Mouse (Mus musculus) heart, embryonic 13.5 days (tissue): ENCODE measurements around the gene Sgcd. TPM values are rescaled to one million over a fixed set of nuclear protein-coding genes. Genes with fewer than 3 reads are reported as not detected.

Experiments used
- ATAC-seq: fragments of 200-750 bp; cut with Nextera tagmentation; 2 replicates; pipeline ENCODE4 v1.8.0; 2017; ENCODE audit warnings: moderate TSS enrichment; ENCODE audit not compliant: insufficient number of reproducible peaks, low FRiP score, low TSS enrichment; ENCODE audit errors: extremely low read depth
- H3K27ac ChIP-seq: fragments of 300-500 bp; sonication (generic); replicated peaks from 2 replicates; pipeline ENCODE4 v1.5.1; 2015; ENCODE audit warnings: moderate library complexity, mild to moderate bottlenecking, inconsistent platforms
- H3K27me3 ChIP-seq: fragments of 300-500 bp; sonication (generic); replicated peaks from 2 replicates; pipeline ENCODE4 v1.6.1; 2015; ENCODE audit warnings: mild to moderate bottlenecking, inconsistent platforms
- H3K36me3 ChIP-seq: fragments of 300-500 bp; sonication (generic); 2 replicates; pipeline ENCODE4 v1.6.1; 2015; ENCODE audit warnings: mild to moderate bottlenecking, inconsistent platforms
- H3K4me1 ChIP-seq: fragments of 300-500 bp; sonication (generic); 2 replicates; pipeline ENCODE4 v1.6.1; 2015; ENCODE audit warnings: inconsistent platforms
- H3K4me2 ChIP-seq: fragments of 300-500 bp; sonication (generic); 2 replicates; pipeline ENCODE4 v1.6.1; 2015; ENCODE audit warnings: inconsistent platforms, mild to moderate bottlenecking, moderate library complexity
- H3K4me3 ChIP-seq: fragments of 300-500 bp; sonication (generic); 2 replicates; pipeline ENCODE4 v1.5.1; 2015; ENCODE audit warnings: moderate library complexity, mild to moderate bottlenecking, inconsistent platforms
- H3K9ac ChIP-seq: fragments of 300-500 bp; sonication (generic); 2 replicates; pipeline ENCODE4 v1.6.1; 2015; ENCODE audit warnings: inconsistent platforms, mild to moderate bottlenecking, moderate library complexity
- H3K9me3 ChIP-seq: fragments of 300-500 bp; sonication (generic); 2 replicates; pipeline ENCODE4 v1.6.1; 2016; ENCODE audit warnings: inconsistent platforms
- WGBS: fragments of 180-500 bp; shearing (Covaris S2); methylation state at CpG from one replicate; pipeline ENCODE4 v1.1.7; 2015; ENCODE audit warnings: mixed read lengths; 5-methylcytosine and 5-hydroxymethylcytosine counted together
- polyA plus RNA-seq: library from polyadenylated mRNA; unstranded; fragments of >200 nt; fragmentation: Nextera tagmentation; extraction: Ambion mirVana; gene quantifications from 2 replicates; pipeline ENCODE4 v1.2.1, GENCODE M21; 2015

Gene Sgcd
- polyA plus RNA-seq, 1 experiment from 2014 or later, result 6.0 TPM

DNA sequence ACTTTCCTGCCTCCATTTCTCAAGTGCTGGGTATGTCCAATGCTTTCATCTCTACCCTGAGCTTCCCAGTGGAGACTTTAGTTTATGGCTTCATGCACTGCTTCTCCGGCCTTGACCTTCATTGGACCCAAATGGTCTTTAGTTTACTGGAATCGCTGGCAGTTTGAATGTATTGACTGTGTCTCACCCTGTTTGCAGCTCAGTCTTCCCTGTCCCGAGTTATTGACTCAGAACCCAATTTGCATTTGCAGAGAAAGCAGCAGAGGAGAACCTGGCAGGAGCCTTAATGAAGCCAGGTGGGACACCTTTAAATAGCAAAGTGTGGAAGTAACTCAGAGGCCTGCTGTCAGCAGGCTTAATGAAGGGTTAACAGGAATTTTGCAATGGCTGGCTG lies 1140.9 kb downstream of the Sgcd start:
- no peak for ATAC-seq
- 54% methylated on average over 3 of the region's 3 CpGs for WGBS
- H3K4me1 ChIP-seq, result peaks cover 2% of the 10 kb centered on the region; the same call in 1 of the 2 replicates

DNA sequence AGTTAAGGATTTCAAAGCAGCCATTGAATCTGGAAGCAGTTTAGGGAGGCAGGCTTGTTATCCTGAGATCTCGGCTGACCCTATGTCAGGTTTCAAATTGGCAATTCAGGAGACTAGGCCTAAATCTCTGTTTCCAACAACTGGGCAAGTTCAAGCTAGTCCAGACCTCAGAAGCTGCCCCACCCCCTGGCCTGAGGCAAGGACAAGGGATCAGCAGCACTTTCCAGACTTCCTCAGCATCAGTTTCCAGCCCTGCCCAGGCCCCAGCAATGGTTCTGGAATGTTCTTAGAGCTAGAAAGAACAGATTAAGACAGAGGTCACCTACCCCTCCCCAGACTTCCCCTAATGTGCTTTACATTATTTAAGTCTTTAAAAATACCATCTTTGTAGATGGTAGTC lies 1142.1 kb downstream of the Sgcd start:
- 56% methylated on average over 1 of the region's 1 CpGs for WGBS
- H3K9ac ChIP-seq, result no peak overlapping the region
- H3K4me3 ChIP-seq, result no peak overlapping the region
- H3K27me3 ChIP-seq, result no peaks in the 10 kb centered on the region
- H3K27ac ChIP-seq, result no peak overlapping the region
- H3K36me3 ChIP-seq, result no peaks in the 10 kb centered on the region
- H3K9me3 ChIP-seq, result no peaks in the 10 kb centered on the region
- ATAC-seq, result no peak
- H3K4me1 ChIP-seq, result peaks cover 13% of the 10 kb centered on the region
- H3K4me2 ChIP-seq, result no peak overlapping the region

More for the DNA sequence above, 1140.9 kb downstream of the Sgcd start:
- H3K27ac ChIP-seq, result no peak overlapping the region
- no peak overlapping the region for H3K4me3 ChIP-seq
- no peak overlapping the region for H3K9ac ChIP-seq
- H3K36me3 ChIP-seq, result no peaks in the 10 kb centered on the region
- no peaks in the 10 kb centered on the region for H3K27me3 ChIP-seq
- no peak overlapping the region for H3K4me2 ChIP-seq
- no peaks in the 10 kb centered on the region for H3K9me3 ChIP-seq
